Mouse (Mus musculus): ENCODE data around the gene RPS10-NUDT3.

DNA sequence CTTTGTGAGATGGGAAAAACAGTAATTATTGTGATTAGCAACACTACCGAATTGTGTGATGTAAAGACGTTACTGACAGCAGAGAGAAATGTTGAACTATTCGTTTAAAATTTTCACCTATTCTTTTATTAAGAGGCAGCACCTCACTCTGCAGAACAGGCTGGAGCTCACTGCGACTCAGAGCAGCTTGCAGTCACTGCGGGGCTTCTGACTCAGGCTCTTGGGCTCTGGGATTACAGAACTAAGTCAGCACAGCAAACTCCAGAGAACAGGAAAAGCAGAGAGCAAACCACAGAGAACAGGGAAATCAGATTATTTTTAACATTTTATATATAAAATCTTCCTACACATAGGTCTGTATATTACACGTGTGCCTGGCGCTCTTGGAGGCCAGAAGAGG, 25.4 kb downstream of the RPS10-NUDT3 start:
- TF ChIP-seq CTCF (IDR thresholded peaks at IDR 0.05; ENCODE audit: control insufficient read depth, insufficient read depth, low read length) = no peak
- no peak for TF ChIP-seq POLR2A (IDR thresholded peaks at IDR 0.05; ENCODE audit: borderline replicate concordance, control insufficient read depth, low read depth, low read length)
